Mouse (Mus musculus): Measurements from ENCODE around the gene Gstm6. TPM values are rescaled to one million over a fixed set of nuclear protein-coding genes. Genes with fewer than 3 reads are reported as not detected.
A peak's percentile ranks its signal among the peaks of the same experiment; 100 is the strongest.

Gene Gstm6
- polyA plus RNA-seq, 1 experiment from 2014 or later: 8.1 TPM

DNA sequence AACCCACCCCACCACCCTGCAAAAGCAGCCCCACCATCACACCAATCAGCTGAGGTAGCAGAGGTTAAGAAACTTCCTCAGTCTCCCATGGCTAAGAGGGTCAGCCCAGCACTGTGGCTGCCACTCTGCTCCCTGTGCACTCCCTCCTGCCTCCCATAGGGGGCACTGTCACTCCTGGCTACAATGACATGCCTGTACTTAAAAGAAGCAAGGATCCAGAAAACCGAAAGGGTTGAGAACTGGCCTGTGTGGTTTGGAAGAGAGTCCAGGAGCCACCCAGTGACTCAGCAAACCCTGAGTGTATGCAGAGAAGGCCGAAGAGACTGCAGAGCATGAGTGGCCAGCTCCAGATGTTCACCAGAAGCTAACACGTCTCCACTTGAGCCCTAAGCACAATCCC, 4.1 kb downstream of the Gstm6 start:
- 48% methylated on average over 3 of the region's 3 CpGs for WGBS
- no peak overlapping the region for H3K27ac ChIP-seq (ENCODE audit: low read length)
- H3K9me3 ChIP-seq (ENCODE audit: control insufficient read depth, low read depth, low read length): no peaks in the 10 kb centered on the region
- no peak for ATAC-seq (ENCODE audit: insufficient number of reproducible peaks, insufficient read depth, low FRiP score, low read depth)
- H3K36me3 ChIP-seq (ENCODE audit: control insufficient read depth, insufficient read depth, low read length): no peaks in the 10 kb centered on the region
- H3K27me3 ChIP-seq (ENCODE audit: control insufficient read depth, insufficient read depth, low read length): no peaks in the 10 kb centered on the region
- no peak overlapping the region for H3K4me3 ChIP-seq (ENCODE audit: low read depth, low read length)
- no peak overlapping the region for H3K9ac ChIP-seq (replicated peaks; ENCODE audit: low read depth, low read length)
- H3K4me1 ChIP-seq (ENCODE audit: control insufficient read depth, insufficient read depth, low read length): 0 out of 2 replicates have a peak, but pooled peaks cover 9% of the 10 kb centered on the region
- no peak overlapping the region for H3K4me2 ChIP-seq (replicated peaks; ENCODE audit: low read depth, low read length)

- H3K4me1 ChIP-seq (ENCODE audit: control insufficient read depth, insufficient read depth, low read length): 0 out of 2 replicates have a peak, but pooled peaks cover 3% of the 10 kb centered on the region
- no peaks in the 10 kb centered on the region for H3K36me3 ChIP-seq (ENCODE audit: control insufficient read depth, insufficient read depth, low read length)
- H3K4me3 ChIP-seq (ENCODE audit: low read depth, low read length): no peak overlapping the region
- no peak overlapping the region for H3K9ac ChIP-seq (replicated peaks; ENCODE audit: low read depth, low read length)
- H3K27me3 ChIP-seq (ENCODE audit: control insufficient read depth, insufficient read depth, low read length): no peaks in the 10 kb centered on the region
- H3K27ac ChIP-seq (ENCODE audit: low read length): no peak overlapping the region
- no peak overlapping the region for H3K4me2 ChIP-seq (replicated peaks; ENCODE audit: low read depth, low read length)
- H3K9me3 ChIP-seq (ENCODE audit: control insufficient read depth, low read depth, low read length): no peaks in the 10 kb centered on the region
- WGBS: 72% methylated on average over 3 of the region's 3 CpGs
- ATAC-seq (ENCODE audit: insufficient number of reproducible peaks, insufficient read depth, low FRiP score, low read depth): no peak
Measured at GRCm38 (mm10) chr3:107935888-107936287, 7.7 kb downstream of the Gstm6 start.

GRCm38 (mm10) chr3:107935268-107935667, 8.3 kb downstream of the Gstm6 start:
- Histone ChIP-seq H3K9ac (replicated peaks; ENCODE audit: low read depth, low read length) (no peak overlapping the region), H3K4me1 (ENCODE audit: control insufficient read depth, insufficient read depth, low read length) (0 out of 2 replicates have a peak, but pooled peaks cover under 1% of the 10 kb centered on the region), H3K27me3 (ENCODE audit: control insufficient read depth, insufficient read depth, low read length) (no peaks in the 10 kb centered on the region), H3K4me3 (ENCODE audit: low read depth, low read length) (no peak overlapping the region), H3K9me3 (ENCODE audit: control insufficient read depth, low read depth, low read length) (no peaks in the 10 kb centered on the region), H3K4me2 (replicated peaks; ENCODE audit: low read depth, low read length) (no peak overlapping the region), H3K27ac (ENCODE audit: low read length) (no peak overlapping the region), H3K36me3 (ENCODE audit: control insufficient read depth, insufficient read depth, low read length) (no peaks in the 10 kb centered on the region)
- WGBS: 77% methylated on average over 3 of the region's 3 CpGs
- ATAC-seq (ENCODE audit: insufficient number of reproducible peaks, insufficient read depth, low FRiP score, low read depth): no peak

GRCm38 (mm10) chr3:107932128-107932527, 11.4 kb downstream of the Gstm6 start:
- no peaks in the 10 kb centered on the region for H3K4me1 ChIP-seq (ENCODE audit: control insufficient read depth, insufficient read depth, low read length)
- no peaks in the 10 kb centered on the region for H3K9me3 ChIP-seq (ENCODE audit: control insufficient read depth, low read depth, low read length)
- H3K36me3 ChIP-seq (ENCODE audit: control insufficient read depth, insufficient read depth, low read length): no peaks in the 10 kb centered on the region
- no peak for ATAC-seq (ENCODE audit: insufficient number of reproducible peaks, insufficient read depth, low FRiP score, low read depth)
- 52% methylated on average over 6 of the region's 6 CpGs for WGBS
- H3K4me3 ChIP-seq (ENCODE audit: low read depth, low read length): no peak overlapping the region
- no peak overlapping the region for H3K27ac ChIP-seq (ENCODE audit: low read length)
- H3K27me3 ChIP-seq (ENCODE audit: control insufficient read depth, insufficient read depth, low read length): no peaks in the 10 kb centered on the region
- no peak overlapping the region for H3K9ac ChIP-seq (replicated peaks; ENCODE audit: low read depth, low read length)
- no peak overlapping the region for H3K4me2 ChIP-seq (replicated peaks; ENCODE audit: low read depth, low read length)

DNA sequence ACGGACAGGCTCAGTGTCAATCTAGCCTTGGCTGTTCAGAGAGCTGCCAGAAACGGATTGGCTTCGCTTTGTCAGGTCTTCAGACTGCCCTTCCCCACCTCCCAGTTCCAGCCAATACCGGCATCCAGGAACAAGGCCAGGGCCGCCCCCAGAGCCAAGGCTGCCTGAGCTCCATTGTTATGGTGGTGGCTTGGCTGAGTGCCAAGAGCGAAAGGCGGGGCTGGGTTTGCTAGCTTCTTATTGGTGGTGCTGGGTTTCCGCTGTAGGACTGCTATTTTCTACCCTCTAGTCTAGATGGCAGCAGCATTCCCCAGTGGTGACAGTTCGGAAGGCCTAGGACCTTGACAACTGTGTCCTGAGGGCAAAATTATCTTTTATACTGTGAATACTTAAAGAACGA, 11.9 kb downstream of the Gstm6 start, which contains the start of gene Gstm7:
Gene Gstm7, minus strand, starts transcription at position 148 of the 400 bp plus-strand sequence.
- H3K4me2 ChIP-seq (replicated peaks; ENCODE audit: low read depth, low read length): peak within 1 kb of the TSS; percentile 36
- H3K4me3 ChIP-seq (ENCODE audit: low read depth, low read length): peak within 1 kb of the TSS; percentile 17
- no peaks in the 10 kb centered on the region for H3K27me3 ChIP-seq (ENCODE audit: control insufficient read depth, insufficient read depth, low read length)
- no peaks in the 10 kb centered on the region for H3K4me1 ChIP-seq (ENCODE audit: control insufficient read depth, insufficient read depth, low read length)
- ATAC-seq (ENCODE audit: insufficient number of reproducible peaks, insufficient read depth, low FRiP score, low read depth): peak; percentile 96
- H3K9me3 ChIP-seq (ENCODE audit: control insufficient read depth, low read depth, low read length): no peaks in the 10 kb centered on the region
- H3K27ac ChIP-seq (ENCODE audit: low read length): peak within 1 kb of the TSS; percentile 66; the same call in 1 of the 2 replicates
- H3K9ac ChIP-seq (replicated peaks; ENCODE audit: low read depth, low read length): no peak within 1 kb of the TSS
- no peaks in the 10 kb centered on the region for H3K36me3 ChIP-seq (ENCODE audit: control insufficient read depth, insufficient read depth, low read length)
- WGBS: 4% methylated on average over 10 of the region's 10 CpGs

GRCm38 (mm10) chr3:107931134-107931533, 12.4 kb downstream of the Gstm6 start:
- Histone ChIP-seq H3K9ac (replicated peaks; ENCODE audit: low read depth, low read length) (no peak overlapping the region), H3K27ac (ENCODE audit: low read length) (peak overlapping the region; percentile 66; the same call in 1 of the 2 replicates), H3K4me2 (replicated peaks; ENCODE audit: low read depth, low read length) (peak overlapping the region; percentile 36), H3K4me3 (ENCODE audit: low read depth, low read length) (peak overlapping the region; percentile 17), H3K36me3 (ENCODE audit: control insufficient read depth, insufficient read depth, low read length) (no peaks in the 10 kb centered on the region), H3K9me3 (ENCODE audit: control insufficient read depth, low read depth, low read length) (no peaks in the 10 kb centered on the region), H3K27me3 (ENCODE audit: control insufficient read depth, insufficient read depth, low read length) (no peaks in the 10 kb centered on the region), H3K4me1 (ENCODE audit: control insufficient read depth, insufficient read depth, low read length) (no peaks in the 10 kb centered on the region)
- ATAC-seq (ENCODE audit: insufficient number of reproducible peaks, insufficient read depth, low FRiP score, low read depth): no peak
- 71% methylated on average over 2 of the region's 2 CpGs for WGBS

GRCm38 (mm10) chr3:107929731-107930130, 13.8 kb downstream of the Gstm6 start:
- Histone ChIP-seq H3K27me3 (ENCODE audit: control insufficient read depth, insufficient read depth, low read length) (no peaks in the 10 kb centered on the region), H3K4me3 (ENCODE audit: low read depth, low read length) (no peak overlapping the region)
- ATAC-seq (ENCODE audit: insufficient number of reproducible peaks, insufficient read depth, low FRiP score, low read depth): no peak

GRCm38 (mm10) chr3:107929243-107929642, 14.3 kb downstream of the Gstm6 start:
- no peaks in the 10 kb centered on the region for H3K9me3 ChIP-seq (ENCODE audit: control insufficient read depth, low read depth, low read length)
- H3K27me3 ChIP-seq (ENCODE audit: control insufficient read depth, insufficient read depth, low read length): no peaks in the 10 kb centered on the region
- 76% methylated on average over 4 of the region's 4 CpGs for whole genome bisulfite sequencing
- no peaks in the 10 kb centered on the region for H3K36me3 ChIP-seq (ENCODE audit: control insufficient read depth, insufficient read depth, low read length)
- H3K27ac ChIP-seq (ENCODE audit: low read length): no peak overlapping the region
- ATAC-seq (ENCODE audit: insufficient number of reproducible peaks, insufficient read depth, low FRiP score, low read depth): no peak
- no peaks in the 10 kb centered on the region for H3K4me1 ChIP-seq (ENCODE audit: control insufficient read depth, insufficient read depth, low read length)
- H3K9ac ChIP-seq (replicated peaks; ENCODE audit: low read depth, low read length): no peak overlapping the region
- H3K4me2 ChIP-seq (replicated peaks; ENCODE audit: low read depth, low read length): no peak overlapping the region
- no peak overlapping the region for H3K4me3 ChIP-seq (ENCODE audit: low read depth, low read length)

More at GRCm38 (mm10) chr3:107929731-107930130, 13.8 kb downstream of the Gstm6 start:
- 83% methylated on average over 4 of the region's 4 CpGs for WGBS
- no peaks in the 10 kb centered on the region for H3K4me1 ChIP-seq (ENCODE audit: control insufficient read depth, insufficient read depth, low read length)
- no peak overlapping the region for H3K9ac ChIP-seq (replicated peaks; ENCODE audit: low read depth, low read length)
- no peaks in the 10 kb centered on the region for H3K9me3 ChIP-seq (ENCODE audit: control insufficient read depth, low read depth, low read length)
- H3K36me3 ChIP-seq (ENCODE audit: control insufficient read depth, insufficient read depth, low read length): no peaks in the 10 kb centered on the region
- no peak overlapping the region for H3K27ac ChIP-seq (ENCODE audit: low read length)
- no peak overlapping the region for H3K4me2 ChIP-seq (replicated peaks; ENCODE audit: low read depth, low read length)

GRCm38 (mm10) chr3:107928691-107929090, 14.9 kb downstream of the Gstm6 start:
- Histone ChIP-seq H3K9me3 (ENCODE audit: control insufficient read depth, low read depth, low read length) (no peaks in the 10 kb centered on the region), H3K4me2 (replicated peaks; ENCODE audit: low read depth, low read length) (no peak overlapping the region), H3K36me3 (ENCODE audit: control insufficient read depth, insufficient read depth, low read length) (no peaks in the 10 kb centered on the region), H3K4me3 (ENCODE audit: low read depth, low read length) (no peak overlapping the region), H3K9ac (replicated peaks; ENCODE audit: low read depth, low read length) (no peak overlapping the region), H3K27me3 (ENCODE audit: control insufficient read depth, insufficient read depth, low read length) (no peaks in the 10 kb centered on the region), H3K4me1 (ENCODE audit: control insufficient read depth, insufficient read depth, low read length) (no peaks in the 10 kb centered on the region), H3K27ac (ENCODE audit: low read length) (no peak overlapping the region)
- 80% methylated on average over 11 of the region's 11 CpGs for WGBS
- ATAC-seq (ENCODE audit: insufficient number of reproducible peaks, insufficient read depth, low FRiP score, low read depth): no peak
